In the genomic region with DNA sequence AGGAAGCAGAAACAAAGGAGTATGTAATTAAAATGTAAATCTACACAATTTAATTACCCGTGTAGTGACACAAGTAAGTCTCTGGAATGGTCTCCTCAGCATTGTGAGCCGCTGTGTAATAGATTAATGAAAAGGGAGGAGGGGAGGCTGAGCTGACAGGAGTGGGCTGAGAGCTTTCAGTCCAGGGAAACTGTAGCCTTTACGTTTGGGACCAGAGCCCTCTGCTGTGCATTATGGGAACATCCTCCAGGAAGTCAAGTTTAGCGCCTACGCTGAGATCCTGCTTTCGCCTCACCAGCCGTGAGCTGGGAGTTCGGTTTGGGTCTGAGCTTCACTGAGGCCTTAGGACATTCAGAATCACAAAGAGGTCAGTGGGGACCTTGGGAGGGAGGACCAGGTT, we compare ENCODE assay signal across 10 mouse cellular contexts. TPM values are rescaled to one million over a fixed set of nuclear protein-coding genes. Genes with fewer than 3 reads are reported as not detected.
A peak's percentile ranks its signal among the peaks of the same experiment; 100 is the strongest.
DNase-seq lines count a peak whose midpoint lies in the region; ATAC-seq and TF ChIP-seq lines count a peak whose summit lies in the region.
"Had no signal": no experiment of that assay in that cellular context is flagged by ENCODE, and none has a peak within 500 bp of the region (broad histone marks: within the 10 kb centered on the region; RNA-seq: fewer than 3 reads in every experiment).

No protein-coding gene starts in this region.

- no peak for TF ChIP-seq POLR2A in lung, adult 2 months (IDR thresholded peaks at IDR 0.05; ENCODE audit: borderline replicate concordance, extremely low read depth, low read depth, low read length)

- H3K4me1 ChIP-seq in lung, postnatal 0 days (ENCODE audit: insufficient read depth, low read depth, low read length) = no peaks in the 10 kb centered on the region
- H3K4me1 ChIP-seq in lung, adult 2 months (ENCODE audit: control insufficient read depth, insufficient read depth, low read length) = no peaks in the 10 kb centered on the region
- peaks cover 3% of the 10 kb centered on the region; the same call in 1 of the 2 replicates for H3K4me1 ChIP-seq in hindbrain, embryonic 13.5 days (replicated peaks)
- peaks cover 14% of the 10 kb centered on the region for H3K4me1 ChIP-seq in neural tube, embryonic 15.5 days

- H3K27ac ChIP-seq in lung, postnatal 0 days (ENCODE audit: low read length) = no peak overlapping the region
- H3K27ac ChIP-seq in hindbrain, embryonic 13.5 days = no peak overlapping the region; the same call in 1 of the 2 replicates
- H3K27ac ChIP-seq in neural tube, embryonic 15.5 days (replicated peaks) = no peak overlapping the region
- H3K27ac ChIP-seq: liver, embryonic 14.5 days had no signal

- H3K4me3 ChIP-seq in lung, postnatal 0 days (ENCODE audit: low read depth, low read length) = no peak overlapping the region
- no peak overlapping the region for H3K4me3 ChIP-seq in lung, adult 2 months (replicated peaks; ENCODE audit: extremely low read depth, low read depth, low read length)
- no peak overlapping the region for H3K4me3 ChIP-seq in hindbrain, embryonic 13.5 days
- no peak overlapping the region for H3K4me3 ChIP-seq in neural tube, embryonic 15.5 days (replicated peaks)

- no peak overlapping the region for H3K9ac ChIP-seq in lung, postnatal 0 days (replicated peaks; ENCODE audit: low read depth)
- no peak overlapping the region for H3K9ac ChIP-seq in hindbrain, embryonic 13.5 days
- H3K9ac ChIP-seq in neural tube, embryonic 15.5 days (replicated peaks) = 0 out of 2 replicates have a peak overlapping the region, but pooled peaks have one; percentile 23
- H3K9ac ChIP-seq: liver, embryonic 14.5 days had no signal

- peak; percentile 74 for DNase-seq in embryo, embryonic 10 days (ENCODE audit: low spot score)
- no peak for DNase-seq in embryo, embryonic 9.5 days (ENCODE audit: extremely low spot score)
- no peak for DNase-seq in lung, postnatal 0 days (ENCODE audit: low spot score)
- DNase-seq in lung, adult 2 months = no peak
- no peak for DNase-seq in liver
- no peak for DNase-seq in ovary, postnatal 14 days (ENCODE audit: low spot score)
- DNase-seq: heart, adult 18-20 months had no signal

- WGBS in lung, postnatal 0 days = 37% methylated on average over 8 of the region's 8 CpGs
- WGBS in lung, adult 2 months = 29% methylated on average over 8 of the region's 8 CpGs
- 26% methylated on average over 8 of the region's 8 CpGs for WGBS in hindbrain, embryonic 13.5 days
- WGBS in neural tube, embryonic 15.5 days = 17% methylated on average over 8 of the region's 8 CpGs

- no peak for ATAC-seq in lung, postnatal 0 days
- peak; percentile 74 for ATAC-seq in hindbrain, embryonic 13.5 days (ENCODE audit: low FRiP score)
- peak; percentile 83 for ATAC-seq in neural tube, embryonic 15.5 days (ENCODE audit: low FRiP score)

- TF ChIP-seq EP300 in lung, postnatal 0 days (IDR thresholded peaks at IDR 0.05) = no peak

- H3K4me2 ChIP-seq in lung, postnatal 0 days (replicated peaks; ENCODE audit: low read depth, low read length) = no peak overlapping the region
- H3K4me2 ChIP-seq in hindbrain, embryonic 13.5 days = no peak overlapping the region
- no peak overlapping the region for H3K4me2 ChIP-seq in neural tube, embryonic 15.5 days

- H3K36me3 ChIP-seq in lung, postnatal 0 days (ENCODE audit: insufficient read depth, low read length) = no peaks in the 10 kb centered on the region
- H3K36me3 ChIP-seq in hindbrain, embryonic 13.5 days = peaks cover 32% of the 10 kb centered on the region
- peaks cover 25% of the 10 kb centered on the region for H3K36me3 ChIP-seq in neural tube, embryonic 15.5 days

- peak; percentile 63 for TF ChIP-seq CTCF in lung, postnatal 0 days (IDR thresholded peaks at IDR 0.05)
- no peak for TF ChIP-seq CTCF in lung, adult 2 months (IDR thresholded peaks at IDR 0.05; ENCODE audit: insufficient read depth, low read length)

- H3K27me3 ChIP-seq in lung, postnatal 0 days (replicated peaks; ENCODE audit: insufficient read depth, low read length) = no peaks in the 10 kb centered on the region
- no peaks in the 10 kb centered on the region for H3K27me3 ChIP-seq in hindbrain, embryonic 13.5 days
- H3K27me3 ChIP-seq in neural tube, embryonic 15.5 days (replicated peaks) = no peaks in the 10 kb centered on the region

- no peaks in the 10 kb centered on the region; the same call in 1 of the 2 replicates for H3K9me3 ChIP-seq in lung, postnatal 0 days (ENCODE audit: low read length)
- peaks cover 23% of the 10 kb centered on the region for H3K9me3 ChIP-seq in hindbrain, embryonic 13.5 days
- H3K9me3 ChIP-seq in neural tube, embryonic 15.5 days (replicated peaks) = peaks cover 17% of the 10 kb centered on the region

RNA-seq across cellular contexts. Expression of a gene that starts 19.1 kb away (rescaled TPM):
- polyA plus RNA-seq in lung, postnatal 0 days (2015; fragmentation: Nextera tagmentation; extraction: Ambion mirVana) = 1.2 and 2.0 TPM in 2 replicates
- polyA plus RNA-seq in lung, adult 2 months (2012; rRNA removed) = 0.46 and 1.3 TPM in 2 replicates
- polyA plus RNA-seq in hindbrain, embryonic 13.5 days (2015; fragmentation: Nextera tagmentation; extraction: Ambion mirVana) = 8.1 and 9.3 TPM in 2 replicates
- polyA plus RNA-seq in neural tube, embryonic 15.5 days (2015; fragmentation: Nextera tagmentation; extraction: Ambion mirVana) = 3.8 and 4.7 TPM in 2 replicates

RNA-seq across cellular contexts. Expression of a gene that starts 23.2 kb away (rescaled TPM):
- polyA plus RNA-seq in lung, postnatal 0 days (2015; fragmentation: Nextera tagmentation; extraction: Ambion mirVana) = 61.1 and 66.4 TPM in 2 replicates
- 95.0 and 148 TPM in 2 replicates for polyA plus RNA-seq in lung, adult 2 months (2012; rRNA removed)
- 90.8 and 91.6 TPM in 2 replicates for polyA plus RNA-seq in hindbrain, embryonic 13.5 days (2015; fragmentation: Nextera tagmentation; extraction: Ambion mirVana)
- 85.1 and 89.1 TPM in 2 replicates for polyA plus RNA-seq in neural tube, embryonic 15.5 days (2015; fragmentation: Nextera tagmentation; extraction: Ambion mirVana)

RNA-seq across cellular contexts. Expression of a gene that starts 38.6 kb away (rescaled TPM):
- 2.5 and 2.6 TPM in 2 replicates for polyA plus RNA-seq in lung, postnatal 0 days (2015; fragmentation: Nextera tagmentation; extraction: Ambion mirVana)
- polyA plus RNA-seq in lung, adult 2 months (2012; rRNA removed) = 2.6 and 3.5 TPM in 2 replicates
- polyA plus RNA-seq in hindbrain, embryonic 13.5 days (2015; fragmentation: Nextera tagmentation; extraction: Ambion mirVana) = 10.8 and 11.3 TPM in 2 replicates
- polyA plus RNA-seq in neural tube, embryonic 15.5 days (2015; fragmentation: Nextera tagmentation; extraction: Ambion mirVana) = 7.2 and 7.4 TPM in 2 replicates

RNA-seq across cellular contexts. Expression of a gene that starts 50.7 kb away (rescaled TPM):
- polyA plus RNA-seq in lung, postnatal 0 days (2015; fragmentation: Nextera tagmentation; extraction: Ambion mirVana) = 0.15 and 0.20 TPM in 2 replicates
- polyA plus RNA-seq in lung, adult 2 months (2012; rRNA removed) = 0.07 and 0.09 TPM in 2 replicates
- 0.04 TPM in 1 of 2 replicates, not detected in the other for polyA plus RNA-seq in hindbrain, embryonic 13.5 days (2015; fragmentation: Nextera tagmentation; extraction: Ambion mirVana)
- polyA plus RNA-seq in neural tube, embryonic 15.5 days (2015; fragmentation: Nextera tagmentation; extraction: Ambion mirVana) = 0.05 TPM in 1 of 2 replicates, not detected in the other
